Mouse (Mus musculus) embryo, embryonic 10 days (tissue): Measurements from ENCODE around the gene Ifng.

Source experiments
- DNase-seq: peaks from one replicate; pipeline ENCODE4 v3.0.0-alpha.2; 2015; ENCODE audit warnings: low spot score

The Ifng gene

DNA sequence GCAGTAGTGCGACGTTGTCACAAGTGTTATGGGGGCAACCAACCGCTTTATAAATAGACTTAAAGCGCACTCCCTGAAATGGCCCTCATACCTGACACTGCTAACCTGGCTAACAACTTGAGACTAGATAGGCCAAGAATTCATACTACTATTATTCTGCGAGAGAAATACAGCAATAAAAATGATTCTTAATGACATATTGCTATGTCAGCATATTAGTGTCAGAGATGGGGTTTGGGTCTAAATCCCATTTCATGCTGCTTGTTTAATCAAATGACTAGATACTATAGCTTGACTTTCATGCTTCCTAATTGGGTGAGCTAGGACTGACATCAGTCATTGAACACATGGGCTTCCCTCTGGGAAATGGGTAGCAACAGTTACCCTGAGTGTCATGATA, 39.3 kb downstream of the Ifng start:
- DNase-seq: no peak

DNA sequence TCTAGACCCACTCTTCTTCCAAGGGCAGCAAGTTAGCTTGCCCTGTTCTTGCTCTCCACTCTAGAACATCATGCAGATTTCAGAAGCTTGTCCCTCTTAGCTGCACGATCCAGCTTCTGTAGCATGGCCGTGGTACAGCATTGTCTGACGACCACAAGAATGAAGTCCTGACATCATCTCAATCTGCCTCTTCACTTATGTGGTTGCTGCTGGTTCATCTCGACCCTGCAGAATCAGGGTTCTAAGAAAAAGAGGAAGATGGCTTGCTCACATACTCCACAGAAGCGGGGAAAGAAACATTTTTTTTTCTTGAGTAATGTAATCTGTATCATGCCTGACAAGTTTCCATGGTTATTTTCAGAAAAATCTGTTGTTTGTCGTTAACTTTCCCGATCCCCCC, 39.9 kb downstream of the Ifng start:
- no peak for DNase-seq

DNA sequence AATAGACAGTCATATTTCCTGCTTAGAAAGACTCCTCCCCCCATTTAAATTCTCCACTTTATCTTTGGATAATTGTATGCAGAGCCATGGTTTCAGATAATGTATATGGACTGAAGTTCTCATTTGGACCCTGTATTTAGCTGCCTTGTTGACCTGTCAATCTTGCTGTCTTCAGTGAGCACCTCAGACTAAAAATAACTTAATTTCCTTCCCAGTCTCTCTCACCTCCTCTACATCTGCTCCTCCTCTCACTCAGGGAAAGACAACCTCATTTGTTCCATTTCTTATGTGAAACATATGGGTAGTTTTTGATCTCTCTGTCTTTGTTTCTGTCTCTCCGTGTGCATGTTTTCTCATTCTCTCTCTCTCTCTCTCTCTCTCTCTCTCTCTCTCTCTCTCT, 53.3 kb downstream of the Ifng start:
- DNase-seq: no peak

DNA sequence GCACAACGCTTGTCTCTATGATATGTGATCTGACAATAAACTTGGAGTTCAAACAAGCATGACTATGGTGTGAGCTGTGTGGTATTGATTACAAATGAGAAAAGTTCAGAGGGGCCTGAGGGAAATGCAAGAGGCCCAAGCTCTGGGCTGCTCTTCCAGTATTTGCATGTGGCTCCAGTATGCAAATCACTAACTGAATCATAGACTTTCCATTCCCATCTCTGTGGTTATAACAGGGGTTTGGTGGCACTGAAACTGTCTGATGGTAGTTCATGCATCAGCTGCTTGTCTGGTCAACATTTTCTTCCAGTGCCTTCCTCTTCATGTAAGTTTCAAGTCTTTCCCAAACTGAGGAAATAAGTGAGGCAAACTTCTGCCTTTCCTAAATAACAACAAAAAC, 54.5 kb downstream of the Ifng start:
- no peak for DNase-seq
